Mouse (Mus musculus) testis, adult 2 months (tissue): ENCODE data around the gene Olfr559. TPM values are rescaled to one million over a fixed set of nuclear protein-coding genes. Genes with fewer than 3 reads are reported as not detected.

Source experiments
- H3K27ac ChIP-seq: fragments of 200-500 bp; 2 replicates; pipeline ENCODE4 v1.5.1; 2012; ENCODE audit warnings: low read depth, low read length; ENCODE audit not compliant: control insufficient read depth, insufficient read depth
- H3K27me3 ChIP-seq: fragments of 200-500 bp; 2 replicates; pipeline ENCODE4 v1.6.1; 2012; ENCODE audit warnings: mild to moderate bottlenecking, low read length, moderate library complexity; ENCODE audit not compliant: control insufficient read depth, insufficient read depth
- H3K36me3 ChIP-seq: fragments of 200-500 bp; 2 replicates; pipeline ENCODE4 v1.6.1; 2012; ENCODE audit warnings: mild to moderate bottlenecking, low read length; ENCODE audit not compliant: control insufficient read depth, insufficient read depth
- H3K4me1 ChIP-seq: fragments of 200-500 bp; 2 replicates; pipeline ENCODE4 v1.6.1; 2012; ENCODE audit warnings: low read length; ENCODE audit not compliant: control insufficient read depth, insufficient read depth
- H3K4me3 ChIP-seq: fragments of 200-500 bp; 2 replicates; pipeline ENCODE4 v1.5.1; 2012; ENCODE audit warnings: low read depth, mild to moderate bottlenecking, low read length, moderate library complexity, mixed read lengths; ENCODE audit not compliant: control insufficient read depth
- CTCF ChIP-seq: fragments of 200-500 bp; IDR thresholded peaks from 2 replicates; pipeline ENCODE4 v1.5.1; 2012; ENCODE audit warnings: low read depth, mild to moderate bottlenecking, inconsistent platforms, low read length, moderate library complexity; ENCODE audit not compliant: control insufficient read depth, insufficient read depth, insufficient replicate concordance
- POLR2A ChIP-seq: fragments of 200-500 bp; IDR thresholded peaks from 2 replicates; pipeline ENCODE4 v1.6.1; 2012; ENCODE audit warnings: low read depth, mild to moderate bottlenecking, inconsistent platforms, low read length, moderate library complexity; ENCODE audit not compliant: control insufficient read depth
- polyA plus RNA-seq: library from polyadenylated mRNA; depleted of rRNA; stranded (reverse); fragments of >200 nt; gene quantifications from 2 replicates; pipeline ENCODE4 v1.2.3, GENCODE M21; 2012; rRNA removed

Gene Olfr559
- not detected in 2 replicates for polyA plus RNA-seq

DNA sequence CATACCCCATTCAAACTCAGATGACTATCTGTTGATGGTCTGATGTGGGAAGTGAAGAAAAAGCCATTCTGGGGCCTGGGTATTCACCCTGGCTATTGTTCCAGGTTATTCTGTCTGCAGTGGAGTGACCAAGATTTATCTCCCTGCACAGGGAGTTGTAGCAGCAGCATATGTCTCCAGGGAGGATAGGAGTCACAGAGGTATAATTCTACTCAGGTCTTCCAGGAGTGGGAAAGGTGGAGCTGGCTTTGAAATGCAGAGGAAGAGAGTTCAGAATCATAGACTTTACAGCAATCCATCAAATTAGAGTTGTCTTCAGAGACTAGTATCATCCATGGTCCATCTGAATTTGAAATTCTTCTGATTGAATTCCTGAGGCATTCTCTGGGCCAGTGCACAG, at the start of gene Olfr559:
Gene Olfr559, minus strand, starts transcription at position 101 of the 400 bp plus-strand sequence.
- TF ChIP-seq POLR2A (no peak), CTCF (no peak)
- no peak within 1 kb of the TSS for H3K4me3 ChIP-seq
- H3K27me3 ChIP-seq: no peaks in the 10 kb centered on the region
- H3K36me3 ChIP-seq: no peaks in the 10 kb centered on the region
- H3K27ac ChIP-seq: no peak within 1 kb of the TSS
- H3K4me1 ChIP-seq: no peaks in the 10 kb centered on the region

DNA sequence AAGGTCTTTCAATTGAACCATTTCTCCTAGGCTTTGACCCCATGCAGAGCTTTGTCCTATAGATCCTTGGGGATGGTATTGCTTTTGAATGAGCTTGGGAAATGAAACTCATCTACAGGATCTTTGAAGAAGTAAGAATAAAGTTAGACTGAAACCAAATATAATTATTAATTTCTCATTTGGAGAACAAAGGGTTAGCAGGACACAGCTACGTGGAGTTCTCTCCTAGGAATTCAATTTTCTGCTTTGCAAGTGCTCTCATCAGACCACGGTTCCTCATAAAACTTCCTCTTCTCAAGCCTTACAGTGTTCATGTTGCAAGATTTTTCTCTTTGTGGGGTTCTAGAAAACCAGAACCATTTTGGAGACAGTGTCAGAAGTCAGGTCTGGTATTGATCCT, 43.6 kb upstream of the Olfr559 start, which contains the start of gene Olfr561:
Gene Olfr561, plus strand, starts transcription at position 301 of the 400 bp plus-strand sequence.
- H3K4me3 ChIP-seq: no peak within 1 kb of the TSS
- H3K36me3 ChIP-seq: no peaks in the 10 kb centered on the region
- no peaks in the 10 kb centered on the region for H3K27me3 ChIP-seq
- no peak within 1 kb of the TSS for H3K27ac ChIP-seq
- no peaks in the 10 kb centered on the region for H3K4me1 ChIP-seq
- TF ChIP-seq POLR2A (no peak), CTCF (no peak)

DNA sequence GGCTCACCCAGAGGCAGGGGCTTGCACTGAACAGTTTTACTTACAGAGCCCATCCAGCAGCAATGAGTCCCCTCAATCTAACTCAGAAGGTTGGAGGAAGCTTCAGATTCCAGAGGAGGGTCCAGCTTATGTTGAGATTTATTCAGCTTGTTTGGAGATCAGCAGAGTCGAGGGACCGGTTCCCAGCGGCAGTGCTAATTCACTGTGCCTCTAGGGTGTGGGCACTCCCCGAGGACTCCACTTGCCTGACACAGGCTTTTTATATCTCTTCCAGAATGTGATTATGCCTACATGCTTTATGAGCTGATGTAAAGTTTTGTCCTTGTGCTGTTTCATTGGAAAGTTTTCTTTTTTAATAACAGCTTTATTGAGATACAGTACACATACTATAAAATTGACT, 32.0 kb upstream of the Olfr559 start, which contains the start of the genes Olfr560 and Olfr78:
Gene Olfr560, minus strand, starts transcription at position 101 of the 400 bp plus-strand sequence.
Gene Olfr78, minus strand, starts transcription at position 206 of the 400 bp plus-strand sequence.
- Histone ChIP-seq H3K27ac (no peak within 1 kb of the TSS), H3K4me1 (no peaks in the 10 kb centered on the region), H3K27me3 (no peaks in the 10 kb centered on the region), H3K4me3 (no peak within 1 kb of the TSS), H3K36me3 (no peaks in the 10 kb centered on the region)
- TF ChIP-seq CTCF: no peak
- TF ChIP-seq POLR2A: no peak

DNA sequence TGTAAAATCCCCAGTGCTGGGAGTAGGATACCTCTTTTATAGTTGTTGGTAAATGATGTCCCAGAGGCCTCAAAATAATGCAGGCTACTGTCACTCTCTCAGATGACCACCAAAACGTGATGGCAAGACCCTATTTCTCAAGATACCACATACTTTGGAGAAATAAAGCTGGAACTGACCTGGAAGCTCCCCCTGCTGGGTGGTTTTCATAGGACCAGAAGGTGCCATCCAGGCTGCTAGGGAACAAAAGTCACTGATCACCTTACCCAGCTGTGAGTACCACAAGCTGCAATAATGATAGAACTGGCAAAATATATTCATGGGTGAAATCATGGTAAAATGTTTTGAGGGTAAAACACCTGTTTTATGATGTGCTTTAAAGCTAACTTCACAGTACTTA, 24.8 kb upstream of the Olfr559 start:
- no peak overlapping the region for H3K27ac ChIP-seq
- H3K36me3 ChIP-seq: no peaks in the 10 kb centered on the region
- H3K27me3 ChIP-seq: no peaks in the 10 kb centered on the region
- TF ChIP-seq POLR2A (no peak), CTCF (no peak)
- H3K4me1 ChIP-seq: no peaks in the 10 kb centered on the region
- H3K4me3 ChIP-seq: no peak overlapping the region

DNA sequence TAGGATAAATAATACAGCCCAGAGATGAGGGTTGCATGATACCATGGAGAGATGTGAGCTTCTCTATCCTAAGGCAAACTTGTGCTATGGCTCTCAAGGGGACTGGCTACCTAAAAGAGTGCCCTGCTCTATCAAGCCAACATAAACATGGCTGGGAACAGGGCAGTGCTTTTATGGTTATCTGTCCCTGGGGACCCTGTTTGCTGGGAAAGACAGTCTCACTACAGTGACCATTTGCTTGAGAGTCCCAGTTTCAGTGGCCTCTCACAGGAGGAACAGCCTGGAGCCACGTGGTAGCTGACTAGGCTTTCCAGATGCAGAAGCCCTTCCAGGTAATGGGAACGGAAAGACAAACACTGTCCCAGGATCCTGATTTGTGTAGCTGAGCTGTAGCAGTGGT, 10.4 kb upstream of the Olfr559 start:
- H3K4me1 ChIP-seq: no peaks in the 10 kb centered on the region
- TF ChIP-seq CTCF: no peak
- TF ChIP-seq POLR2A: no peak
- no peaks in the 10 kb centered on the region for H3K36me3 ChIP-seq
- no peaks in the 10 kb centered on the region for H3K27me3 ChIP-seq
- no peak overlapping the region for H3K27ac ChIP-seq
- no peak overlapping the region for H3K4me3 ChIP-seq

DNA sequence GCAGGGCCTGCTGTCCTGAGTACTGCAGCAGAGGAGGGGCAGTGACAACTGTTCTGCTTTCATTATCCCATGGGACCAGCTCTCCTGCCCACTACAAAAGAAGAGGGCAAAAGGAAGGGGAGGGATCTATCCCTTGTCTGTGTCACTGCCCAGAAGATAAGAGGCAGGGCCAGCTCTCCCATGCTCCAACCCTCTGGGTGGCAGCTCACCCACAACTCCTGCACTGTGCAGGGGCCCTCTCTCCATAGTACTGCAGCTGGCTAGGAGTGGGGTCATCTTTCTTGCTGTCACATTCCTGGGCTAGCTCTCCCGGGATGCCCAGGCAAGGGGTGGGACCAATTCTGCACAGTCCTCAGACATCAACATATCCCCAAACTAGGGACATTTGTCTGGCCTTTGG, 6.5 kb upstream of the Olfr559 start:
- no peak for TF ChIP-seq CTCF
- no peak for TF ChIP-seq POLR2A
- Histone ChIP-seq H3K36me3 (no peaks in the 10 kb centered on the region), H3K4me3 (no peak overlapping the region), H3K27me3 (no peaks in the 10 kb centered on the region), H3K4me1 (no peaks in the 10 kb centered on the region), H3K27ac (no peak overlapping the region)

DNA sequence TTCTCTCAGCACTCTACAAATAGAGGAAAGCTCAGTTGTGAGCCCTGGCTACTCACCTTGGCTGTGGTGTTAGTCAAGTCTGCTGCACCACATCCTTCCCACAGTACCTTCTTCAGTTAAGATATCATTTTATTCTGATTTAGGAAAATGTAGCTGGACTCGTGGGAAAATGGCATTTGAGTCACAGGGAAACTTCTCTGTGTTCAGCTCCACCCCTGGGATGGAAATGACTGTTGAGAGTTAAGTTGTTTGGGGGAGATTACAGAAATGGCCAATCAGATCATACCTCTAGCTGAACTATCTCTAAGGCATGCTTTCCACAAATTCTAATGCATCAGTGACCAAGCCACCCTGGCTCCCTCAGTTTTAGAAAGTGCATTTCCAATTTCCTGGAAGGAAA, 8.3 kb downstream of the Olfr559 start, which contains the start of gene Olfr33:
Gene Olfr33, minus strand, starts transcription at position 101 of the 400 bp plus-strand sequence.
- TF ChIP-seq CTCF: no peak
- no peak for TF ChIP-seq POLR2A
- Histone ChIP-seq H3K36me3 (no peaks in the 10 kb centered on the region), H3K27ac (no peak within 1 kb of the TSS), H3K4me3 (no peak within 1 kb of the TSS), H3K27me3 (no peaks in the 10 kb centered on the region), H3K4me1 (no peaks in the 10 kb centered on the region)
